Mouse (Mus musculus): Measurements from ENCODE around the gene Chd9.
A peak's percentile ranks its signal among the peaks of the same experiment; 100 is the strongest.

The Chd9 gene

GRCm38 (mm10) chr8:90964044-90964443, 135.9 kb downstream of the Chd9 start:
- no peak for DNase-seq (ENCODE audit: extremely low spot score, low read depth, low spot score)

DNA sequence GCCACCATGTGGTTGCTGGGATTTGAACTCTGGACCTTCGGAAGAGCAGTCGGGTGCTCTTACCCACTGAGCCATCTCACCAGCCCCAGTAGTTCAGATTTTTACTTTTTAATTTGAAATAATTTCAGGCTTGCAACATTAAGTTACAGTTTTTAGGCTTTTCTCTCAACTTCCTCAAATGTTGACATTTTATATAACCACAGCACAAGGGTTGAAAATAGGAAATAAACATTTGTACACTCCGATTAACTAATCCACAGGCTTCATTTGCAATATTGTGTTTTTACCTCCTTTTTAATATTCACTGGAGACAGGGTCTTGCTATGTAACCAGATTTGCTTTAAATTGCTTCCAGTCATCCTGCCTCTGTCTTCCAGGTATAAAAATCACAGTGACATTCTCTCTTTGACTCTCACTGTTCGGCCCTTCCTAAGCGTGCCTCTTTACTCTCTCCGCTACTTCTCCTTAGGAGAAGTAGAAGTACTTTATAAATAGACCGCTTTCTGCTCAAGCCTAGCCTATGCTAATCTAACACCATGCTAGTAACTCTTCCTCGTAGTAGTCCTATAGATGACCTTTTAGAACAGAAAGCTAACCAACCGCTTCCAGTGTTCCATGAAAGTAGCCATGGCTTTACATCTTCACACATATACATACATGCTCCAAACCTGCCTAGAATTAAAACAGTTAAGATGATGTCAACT, 137.5 kb downstream of the Chd9 start:
- no peak for DNase-seq (ENCODE audit: extremely low spot score, low read depth, low spot score)

DNA sequence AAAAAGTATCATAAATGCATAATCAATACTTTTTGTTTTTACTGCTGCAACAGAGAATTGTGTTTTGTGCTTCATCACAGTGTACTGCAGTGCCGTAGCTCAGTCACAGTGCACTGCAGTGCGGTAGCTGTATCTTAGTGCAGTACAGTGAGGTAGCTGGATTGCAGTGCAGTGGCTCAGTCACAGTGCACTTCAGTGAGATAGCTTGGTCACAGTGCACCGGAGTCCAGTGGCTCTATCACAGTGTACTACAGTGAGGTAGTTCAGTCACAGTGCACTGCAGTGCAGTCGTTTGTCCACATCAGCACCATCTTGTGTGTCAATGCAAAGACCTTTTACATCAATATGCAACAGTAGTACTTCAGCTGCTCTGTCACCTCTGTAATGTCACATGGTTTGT, 140.2 kb downstream of the Chd9 start:
- no peak for DNase-seq (ENCODE audit: extremely low spot score, low read depth, low spot score)

DNA sequence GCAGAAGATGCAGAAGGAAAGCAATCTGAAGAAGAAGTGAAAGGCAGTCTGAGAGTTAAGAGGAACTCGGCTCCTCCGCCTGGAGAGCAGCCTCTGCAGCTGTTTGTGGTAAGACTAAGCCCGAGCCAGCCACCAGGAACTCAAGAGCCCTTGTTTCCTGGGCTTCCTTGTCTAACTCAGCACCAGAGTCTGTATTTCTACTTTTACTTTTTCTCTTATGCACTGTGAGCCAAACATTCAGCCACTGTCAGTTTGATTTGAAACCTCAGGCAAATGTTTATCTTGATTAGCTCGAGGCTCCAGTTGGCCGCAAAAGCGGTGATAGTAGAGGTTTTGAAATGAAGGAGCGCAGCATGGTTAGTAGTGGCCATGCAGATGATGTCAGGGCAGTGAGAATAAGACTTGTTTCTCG, 148.8 kb downstream of the Chd9 start:
- DNase-seq (ENCODE audit: extremely low spot score, low read depth, low spot score), result no peak

DNA sequence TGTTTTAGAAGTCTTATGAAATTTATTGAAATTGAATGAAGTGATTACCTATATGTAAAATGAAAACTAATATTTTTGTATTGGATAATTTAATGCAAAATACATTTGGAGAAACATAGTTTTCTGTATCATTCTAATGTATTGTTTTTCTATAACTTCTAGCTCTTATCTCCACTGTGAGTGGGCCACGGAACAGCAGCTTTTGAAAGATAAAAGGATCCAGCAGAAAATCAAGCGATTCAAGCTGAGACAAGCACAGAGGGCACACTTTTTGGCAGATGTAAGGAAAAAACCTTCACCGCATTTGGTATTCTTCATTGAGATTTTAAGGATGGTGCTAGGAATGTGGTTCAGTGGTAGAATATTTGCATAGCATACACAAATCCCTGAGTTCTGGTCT, 150.6 kb downstream of the Chd9 start:
- no peak for DNase-seq (ENCODE audit: extremely low spot score, low read depth, low spot score)

DNA sequence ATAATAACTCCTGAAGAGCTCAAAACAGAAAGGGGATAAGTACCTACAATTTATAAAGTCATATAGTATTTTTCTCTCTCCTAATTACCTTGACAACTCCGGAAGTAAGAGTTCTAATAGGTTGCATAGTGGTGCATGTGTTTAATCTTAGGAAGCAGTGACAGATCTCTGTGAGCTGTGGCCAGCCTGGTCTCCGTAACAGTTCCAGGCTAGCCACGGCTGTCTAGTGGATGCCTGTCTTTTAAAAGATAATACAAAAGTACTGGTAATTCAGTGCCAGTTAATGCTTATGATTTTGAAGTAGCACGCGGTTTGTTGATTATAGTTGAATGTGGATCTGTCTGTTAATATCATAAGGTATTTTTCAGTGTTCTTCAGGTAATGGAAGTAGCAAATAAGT, 151.1 kb downstream of the Chd9 start:
- no peak for DNase-seq (ENCODE audit: extremely low spot score, low read depth, low spot score)

DNA sequence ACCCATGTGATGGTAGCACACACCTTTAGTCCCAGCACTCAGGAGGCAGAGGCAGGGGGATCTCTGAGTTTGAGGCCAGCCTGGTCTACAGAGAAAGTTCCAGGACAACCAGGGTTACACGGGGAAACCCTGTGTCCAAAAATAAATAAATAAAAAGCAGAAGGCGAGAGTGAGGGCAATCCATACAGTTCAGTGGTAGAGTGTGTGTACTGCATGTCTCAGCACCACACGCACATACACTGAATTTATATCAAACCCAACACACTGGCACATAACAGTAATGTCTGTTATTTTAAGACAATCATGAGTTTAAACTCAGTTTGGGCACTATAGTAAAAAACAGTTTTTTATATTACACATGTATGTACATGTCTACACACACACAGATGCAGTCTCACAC, 153.9 kb downstream of the Chd9 start:
- no peak for DNase-seq (ENCODE audit: extremely low spot score, low read depth, low spot score)

GRCm38 (mm10) chr8:91019726-91020125, 191.6 kb downstream of the Chd9 start:
- peak; percentile 83 for DNase-seq (ENCODE audit: extremely low spot score, low read depth, low spot score)

DNA sequence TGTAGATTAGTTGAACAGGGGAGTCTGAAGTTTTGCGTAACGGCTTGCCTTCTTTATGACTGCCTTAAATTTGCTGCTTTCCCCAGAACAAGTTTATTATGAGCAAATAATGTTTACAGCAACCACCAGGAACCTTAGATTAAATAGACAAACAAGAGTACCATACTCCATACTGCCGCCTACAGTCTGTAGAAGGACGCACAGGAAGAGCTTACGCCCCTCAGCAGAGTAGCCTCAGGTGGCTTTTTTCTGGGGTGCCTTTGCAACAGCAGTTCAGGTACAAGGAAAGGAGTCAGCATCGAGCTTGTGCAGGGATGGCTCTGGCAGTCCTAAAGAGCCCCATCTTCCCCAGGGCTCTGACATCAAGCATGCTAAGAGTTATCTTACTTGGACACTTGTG, 206.3 kb downstream of the Chd9 start:
- no peak for DNase-seq (ENCODE audit: extremely low spot score, low read depth, low spot score)

DNA sequence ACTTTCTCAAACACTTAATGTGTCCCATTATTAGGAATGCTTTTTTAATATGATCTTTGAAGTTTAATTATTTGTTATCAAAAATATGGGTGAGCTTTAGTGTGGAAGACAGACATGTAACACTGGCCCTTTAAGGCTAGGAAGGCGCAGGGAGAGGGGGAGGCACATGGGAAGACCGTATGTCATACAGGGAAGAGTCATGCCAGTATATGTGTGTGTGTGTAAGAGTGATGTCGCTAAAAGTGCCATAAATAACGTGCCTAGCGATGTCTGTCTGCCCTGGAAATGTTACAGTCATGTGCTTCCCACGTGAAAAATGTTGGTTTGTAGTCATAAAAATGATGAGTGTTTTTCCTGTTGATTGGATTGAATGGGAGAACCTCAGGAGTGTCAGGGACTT, 208.8 kb downstream of the Chd9 start:
- no peak for DNase-seq (ENCODE audit: extremely low spot score, low read depth, low spot score)

- DNase-seq (ENCODE audit: extremely low spot score, low read depth, low spot score), result no peak
Measured at GRCm38 (mm10) chr8:91038637-91039036, 210.5 kb downstream of the Chd9 start.

GRCm38 (mm10) chr8:91046370-91046769, 218.2 kb downstream of the Chd9 start:
- no peak for DNase-seq (ENCODE audit: extremely low spot score, low read depth, low spot score)

DNA sequence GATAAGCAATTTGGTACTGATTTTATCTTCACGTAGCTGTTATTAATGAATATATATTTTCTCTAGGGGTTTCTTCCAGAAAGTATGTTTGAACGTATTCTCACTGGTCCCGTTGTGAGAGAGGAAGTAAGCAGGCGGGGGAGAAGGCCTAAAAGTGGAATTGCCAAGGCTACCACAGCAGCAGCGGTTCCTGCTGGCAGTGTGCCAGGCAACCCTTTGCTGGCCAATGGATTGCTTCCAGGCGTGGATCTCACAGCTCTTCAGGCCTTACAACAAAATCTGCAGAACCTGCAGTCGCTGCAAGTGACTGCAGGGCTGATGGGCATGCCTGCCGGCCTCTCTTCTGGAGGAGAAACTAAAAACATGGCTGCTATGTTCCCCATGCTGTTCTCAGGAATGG, 222.9 kb downstream of the Chd9 start:
- DNase-seq (ENCODE audit: extremely low spot score, low read depth, low spot score), result no peak

- no peak for DNase-seq (ENCODE audit: extremely low spot score, low read depth, low spot score)
Measured at GRCm38 (mm10) chr8:91054418-91054817, 226.3 kb downstream of the Chd9 start.

DNA sequence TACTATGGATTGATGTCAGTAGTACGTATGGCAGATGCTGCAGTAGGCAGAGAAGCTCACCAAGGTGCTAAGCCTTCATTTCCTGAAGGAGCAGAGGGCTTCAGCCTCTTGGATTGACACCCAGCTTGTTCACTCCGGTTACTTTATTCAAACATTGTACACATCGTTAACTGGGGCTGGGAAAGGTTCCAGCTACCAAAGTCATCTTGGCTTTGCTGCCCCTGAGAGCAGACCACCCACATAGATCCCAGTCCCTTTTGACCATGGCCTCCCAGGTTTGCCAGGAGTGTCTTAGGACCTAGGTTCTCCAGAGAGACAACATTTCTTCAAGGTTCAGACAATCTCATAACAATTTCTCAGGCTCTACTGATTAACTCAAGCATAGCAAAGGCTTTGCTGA, 228.7 kb downstream of the Chd9 start:
- no peak for DNase-seq (ENCODE audit: extremely low spot score, low read depth, low spot score)

- DNase-seq (ENCODE audit: extremely low spot score, low read depth, low spot score), result no peak
Measured at GRCm38 (mm10) chr8:91059086-91059578, 231.0 kb downstream of the Chd9 start.

DNA sequence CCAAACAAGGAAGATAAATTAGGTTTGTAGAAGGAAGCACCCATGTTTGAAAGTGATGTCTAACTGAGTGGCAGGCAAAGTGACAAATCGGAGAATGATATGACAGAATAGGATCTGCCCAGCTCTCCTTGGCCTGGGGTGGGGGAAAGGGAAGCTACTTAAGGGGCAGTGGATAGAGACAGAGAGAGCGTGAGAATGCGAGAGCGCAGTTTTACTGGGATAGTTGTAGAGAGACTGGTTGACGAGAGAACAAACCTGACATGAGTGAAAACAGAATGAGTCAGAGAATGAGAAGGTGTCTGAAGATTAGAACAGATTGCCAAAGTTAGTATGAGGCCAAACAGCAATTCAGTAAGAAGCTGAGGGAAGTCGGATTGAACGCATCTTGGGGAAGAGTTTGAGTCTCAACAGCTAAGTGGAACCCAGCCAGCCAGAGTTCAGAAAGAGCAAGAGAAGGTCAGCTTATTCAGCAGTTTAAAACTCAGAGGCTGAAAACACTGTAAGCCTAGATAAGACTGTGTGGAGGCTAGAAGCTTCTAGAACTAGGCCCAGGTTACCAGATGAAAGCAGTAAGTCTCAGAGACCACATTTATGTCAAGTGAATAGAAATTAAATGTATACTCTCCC, 231.8 kb downstream of the Chd9 start:
- DNase-seq (ENCODE audit: extremely low spot score, low read depth, low spot score), result no peak

DNA sequence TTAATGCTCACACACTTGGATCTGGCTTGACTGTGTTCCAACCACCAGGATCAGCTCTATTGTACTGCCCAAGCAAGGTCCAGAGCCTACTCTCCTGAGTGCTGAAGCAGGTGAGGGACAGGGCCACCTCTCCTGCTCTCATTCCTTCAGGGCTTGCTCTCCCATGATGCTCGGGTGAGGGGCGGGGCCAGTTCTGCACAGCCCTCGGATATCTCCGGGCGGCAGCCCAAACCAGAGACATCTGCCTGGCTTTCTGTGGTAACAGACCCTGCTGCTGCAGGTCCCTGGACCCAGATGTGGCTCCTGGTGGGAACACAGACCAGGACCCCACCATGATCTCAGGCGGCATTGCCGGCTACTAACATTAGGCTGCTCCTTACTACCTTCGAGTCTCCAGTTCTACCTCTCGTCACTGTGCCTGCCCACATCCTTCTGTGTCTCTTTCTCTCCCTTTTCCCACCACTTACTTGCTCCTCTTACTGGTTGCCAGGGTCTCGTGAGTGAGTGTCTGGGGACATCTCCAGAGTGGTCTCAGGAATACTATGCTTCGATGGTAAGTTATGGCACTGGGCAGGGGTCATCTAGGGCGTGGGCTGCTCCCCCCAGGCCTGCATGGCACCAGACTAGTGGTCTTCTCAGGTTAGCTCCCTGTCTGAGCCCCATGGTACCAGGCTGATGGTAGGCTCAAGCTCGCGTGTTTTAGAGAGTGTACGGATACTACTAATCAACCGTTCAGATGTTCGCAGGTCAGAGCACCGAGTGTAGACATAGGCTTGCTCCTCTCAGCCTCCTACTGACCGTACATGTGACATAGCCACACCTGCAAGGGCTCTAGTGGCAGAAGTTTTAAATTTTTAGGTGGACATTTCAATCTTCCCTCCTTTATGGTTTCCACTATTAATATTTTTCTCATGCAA, 232.7 kb downstream of the Chd9 start:
- no peak for DNase-seq (ENCODE audit: extremely low spot score, low read depth, low spot score)

DNA sequence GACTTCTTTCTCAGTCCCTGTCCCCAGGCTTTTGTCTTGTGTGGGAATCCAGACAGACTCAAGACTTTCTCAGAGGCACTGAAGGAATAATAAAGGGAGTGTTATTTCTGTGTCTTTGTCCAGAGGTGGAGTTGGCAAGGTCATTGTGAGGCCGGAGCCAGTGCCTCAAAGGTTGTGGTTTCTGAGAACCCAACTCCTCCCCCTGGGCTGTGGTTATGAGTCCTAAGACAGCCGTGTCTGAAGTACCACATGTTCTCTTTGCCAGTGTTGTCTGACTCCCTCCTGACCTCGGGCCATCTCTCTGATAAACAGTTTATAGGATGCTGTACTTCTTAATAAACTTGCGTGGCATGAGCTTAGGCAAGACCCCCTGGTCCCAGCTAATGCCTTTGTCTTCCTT, 237.0 kb downstream of the Chd9 start:
- DNase-seq (ENCODE audit: extremely low spot score, low read depth, low spot score), result no peak

- no peak for DNase-seq (ENCODE audit: extremely low spot score, low read depth, low spot score)
Measured at GRCm38 (mm10) chr8:91069407-91069806, 241.3 kb downstream of the Chd9 start.

DNA sequence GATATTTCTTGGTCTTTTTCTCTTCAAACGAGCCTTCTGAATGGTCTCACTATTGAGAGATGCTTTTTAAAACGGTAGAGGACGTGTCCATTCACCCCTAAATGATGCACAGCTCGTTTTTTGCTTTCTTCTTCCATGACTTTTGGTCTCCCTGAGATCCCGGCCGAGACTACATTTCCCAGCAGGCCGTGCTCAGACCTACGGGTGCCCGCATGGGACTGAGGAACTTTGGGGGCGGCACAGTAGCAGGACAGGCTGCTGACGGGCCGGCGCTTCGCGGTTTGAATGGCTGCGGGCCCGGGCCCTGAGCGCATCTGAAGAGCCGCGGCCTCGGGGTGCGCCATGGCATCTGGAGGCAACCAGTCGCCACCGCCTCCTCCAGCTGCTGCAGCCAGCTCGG, 241.7 kb downstream of the Chd9 start, which contains the start of gene Rbl2:
Gene Rbl2 (plus strand): TSS at position 224 of the 400 bp plus-strand sequence.
- peak; percentile 79 for DNase-seq (ENCODE audit: extremely low spot score, low read depth, low spot score)

Measured in hindlimb bud, embryonic 11.5 days (tissue).